Mouse (Mus musculus) thymus, postnatal 14 days (tissue): ENCODE data around the gene Trpc6.

Experiments used
- DNase-seq: peaks from one replicate; pipeline ENCODE4 v3.0.0; 2021

Trpc6 gene

DNA sequence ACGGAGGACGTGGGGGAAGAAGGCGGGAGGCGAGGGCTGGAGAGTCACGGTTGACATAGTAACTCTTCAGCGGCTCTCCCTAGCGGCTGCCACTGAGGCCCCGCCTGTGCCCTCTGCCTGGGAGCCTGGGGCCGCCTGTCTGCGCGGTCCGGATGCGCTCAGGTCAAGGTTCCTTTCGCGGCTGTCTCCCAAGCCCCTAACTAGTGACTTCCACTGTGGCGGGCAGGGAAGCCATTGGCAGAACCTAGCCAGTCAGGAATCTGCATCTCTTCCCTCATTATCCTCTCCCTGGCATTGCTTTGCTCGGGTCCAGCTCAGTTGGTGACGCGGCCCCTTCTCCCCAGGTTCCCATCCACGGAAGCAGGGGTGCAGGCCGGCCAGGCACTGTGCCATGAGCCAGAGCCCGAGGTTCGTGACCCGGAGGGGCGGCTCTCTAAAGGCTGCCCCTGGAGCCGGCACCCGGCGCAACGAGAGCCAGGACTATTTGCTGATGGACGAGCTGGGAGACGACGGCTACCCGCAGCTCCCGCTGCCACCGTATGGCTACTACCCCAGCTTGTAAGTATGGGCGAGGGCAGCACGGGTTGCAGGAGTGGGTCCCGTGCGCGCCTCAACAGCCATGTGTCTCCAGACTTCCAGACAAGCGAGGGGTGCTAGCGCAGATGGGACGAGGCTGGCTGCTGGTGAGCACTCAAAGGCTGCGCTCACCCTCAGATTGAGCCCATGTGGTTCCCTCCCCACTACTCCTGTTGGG lies at the start of gene Trpc6:
Trpc6 (plus strand) TSS at position 102 of the 754 bp plus-strand sequence.
- no peak for DNase-seq

DNA sequence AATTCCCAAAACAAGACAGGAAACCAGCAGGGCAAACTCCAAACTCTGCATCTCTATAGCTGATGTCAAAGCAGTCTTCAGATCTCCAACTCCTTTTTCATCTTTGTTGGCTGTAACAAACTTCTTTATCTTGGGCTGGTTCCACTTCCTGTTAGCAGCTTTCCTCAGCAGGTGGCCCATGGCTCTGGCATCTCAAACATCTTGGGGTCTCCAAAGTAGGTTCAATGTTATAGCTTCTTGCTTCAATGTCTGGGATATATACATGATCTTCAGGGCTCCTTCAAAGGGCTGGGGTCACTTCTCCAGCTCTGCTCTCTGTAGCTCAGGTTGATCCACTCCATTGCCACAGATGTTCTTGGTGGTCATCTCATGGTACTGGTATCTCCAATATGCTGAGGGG lies 23.0 kb upstream of the Trpc6 start:
- DNase-seq: no peak

DNA sequence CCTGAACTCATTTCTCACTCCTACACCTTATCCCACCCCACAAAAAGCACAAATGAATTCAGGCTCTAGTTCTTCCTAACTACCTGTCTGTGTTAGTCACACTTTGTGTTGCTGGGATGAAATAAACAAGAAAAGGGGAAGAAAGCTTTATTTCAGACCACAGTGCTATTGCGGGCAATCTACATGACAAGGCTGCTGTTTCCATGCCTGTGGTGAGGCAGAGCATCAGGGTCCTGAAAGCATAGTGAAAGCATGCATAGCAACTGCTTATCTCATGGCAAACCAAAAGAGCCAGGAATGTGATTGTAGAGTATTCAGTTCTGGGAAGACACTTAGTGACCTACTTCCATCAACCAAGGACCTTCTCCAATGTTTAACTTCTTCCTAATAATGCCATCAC lies 10.3 kb upstream of the Trpc6 start:
- DNase-seq: no peak

DNA sequence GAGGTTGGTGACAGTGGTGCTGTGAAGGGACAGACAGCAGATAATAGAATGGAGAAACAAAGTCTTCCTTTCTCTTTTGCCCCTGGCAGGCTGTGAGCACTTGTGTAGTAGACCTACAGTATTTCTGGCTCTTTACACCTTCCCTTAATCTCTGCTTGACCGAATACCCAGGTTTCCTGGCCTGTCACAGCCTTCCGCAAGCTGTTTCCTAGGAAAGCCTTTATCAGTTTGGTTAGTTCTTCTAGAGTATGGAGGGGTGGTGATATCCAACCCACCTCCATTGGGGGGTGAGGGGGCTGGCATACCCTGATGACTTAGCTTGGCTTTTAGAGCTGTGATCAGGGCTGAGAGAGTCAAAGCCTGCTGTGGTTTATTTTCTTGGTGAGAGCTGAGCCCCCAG lies 1.3 kb downstream of the Trpc6 start:
- no peak for DNase-seq

DNA sequence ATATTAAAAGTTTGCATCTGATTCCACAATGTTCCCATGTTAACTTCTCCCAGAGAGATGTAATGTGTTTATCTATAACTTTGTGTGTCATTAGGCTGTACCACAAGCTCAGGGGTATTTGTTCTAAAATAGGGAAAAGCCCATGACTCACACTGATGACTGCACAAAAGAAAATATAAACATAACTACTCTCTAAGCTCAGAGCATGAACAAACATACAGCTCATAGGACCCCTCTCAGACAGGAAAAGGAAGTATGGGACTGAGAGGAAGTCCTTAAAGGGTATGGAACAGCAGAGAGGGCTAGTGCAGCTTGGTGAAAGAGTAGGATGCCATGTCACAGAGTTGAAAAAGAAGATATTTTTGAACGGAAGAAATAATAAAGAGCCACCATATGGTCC lies 14.6 kb downstream of the Trpc6 start:
- DNase-seq: no peak

DNA sequence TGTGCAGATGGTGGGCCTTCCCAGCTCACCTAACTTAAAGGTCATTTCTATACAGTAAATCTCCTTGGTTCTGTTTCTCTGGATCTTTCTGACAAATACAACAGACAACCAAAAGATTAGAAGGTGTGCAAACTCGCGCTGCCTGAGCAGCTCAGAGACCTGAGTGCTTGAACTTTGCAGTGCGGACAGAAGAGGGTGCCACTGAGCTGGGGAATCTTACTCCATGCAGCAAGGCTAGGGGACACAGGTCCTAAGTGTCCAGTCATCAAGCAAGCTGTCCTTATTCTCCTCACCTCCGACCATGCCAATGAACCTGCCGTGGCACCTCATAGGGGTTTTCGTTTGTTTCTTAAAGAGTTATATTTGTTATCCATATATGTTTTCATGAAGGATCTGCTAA lies 48.7 kb downstream of the Trpc6 start:
- DNase-seq: no peak

DNA sequence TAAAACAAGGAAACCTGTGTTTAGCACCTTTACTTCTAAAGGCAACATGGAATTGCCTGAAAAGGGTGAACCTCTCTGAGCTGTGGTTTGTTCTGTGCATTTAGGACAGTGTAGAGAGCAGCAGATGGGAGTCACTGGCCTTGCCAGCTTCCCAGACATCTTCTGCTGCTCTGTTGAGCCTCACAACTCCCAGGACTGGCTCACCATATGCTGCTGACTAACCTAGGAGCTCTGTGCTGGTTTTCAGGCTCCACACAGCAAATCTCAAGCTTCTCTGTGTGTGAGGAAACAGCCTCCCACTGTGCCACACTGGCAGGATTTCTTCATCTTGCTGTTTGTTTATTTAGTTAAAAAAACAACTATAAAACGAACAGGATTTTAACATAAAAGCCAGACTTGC lies 53.1 kb downstream of the Trpc6 start:
- no peak for DNase-seq

DNA sequence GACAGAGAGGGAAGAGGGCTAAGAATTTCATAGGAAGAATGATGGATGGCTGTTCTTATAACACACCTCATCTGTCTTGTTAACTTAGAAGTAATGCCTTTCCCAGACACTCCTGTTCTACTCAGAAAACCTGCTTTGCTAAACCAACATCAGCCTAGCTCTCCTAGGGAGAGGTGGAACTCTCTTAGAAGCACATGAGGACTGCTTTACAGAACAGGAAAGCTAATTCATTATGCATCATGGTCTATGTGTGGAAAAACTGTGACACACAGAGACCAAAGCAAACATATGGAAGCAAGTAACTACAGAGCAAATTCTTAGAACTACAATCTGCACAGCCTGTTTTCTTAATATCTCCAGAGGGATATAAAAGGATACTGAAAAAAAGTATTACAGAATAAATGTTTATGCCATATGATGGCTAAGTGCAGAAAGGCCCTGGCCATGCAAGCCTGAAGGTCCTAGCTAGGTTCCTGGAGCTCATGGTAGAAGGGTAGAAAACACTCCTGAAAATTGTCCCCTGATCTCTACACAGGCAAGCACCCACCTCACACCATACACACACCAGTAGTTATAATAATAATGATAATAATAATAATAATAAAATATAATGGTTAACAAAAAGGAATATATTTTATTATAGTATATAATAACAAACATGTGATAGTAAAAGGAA lies 63.0 kb downstream of the Trpc6 start:
- DNase-seq: no peak

DNA sequence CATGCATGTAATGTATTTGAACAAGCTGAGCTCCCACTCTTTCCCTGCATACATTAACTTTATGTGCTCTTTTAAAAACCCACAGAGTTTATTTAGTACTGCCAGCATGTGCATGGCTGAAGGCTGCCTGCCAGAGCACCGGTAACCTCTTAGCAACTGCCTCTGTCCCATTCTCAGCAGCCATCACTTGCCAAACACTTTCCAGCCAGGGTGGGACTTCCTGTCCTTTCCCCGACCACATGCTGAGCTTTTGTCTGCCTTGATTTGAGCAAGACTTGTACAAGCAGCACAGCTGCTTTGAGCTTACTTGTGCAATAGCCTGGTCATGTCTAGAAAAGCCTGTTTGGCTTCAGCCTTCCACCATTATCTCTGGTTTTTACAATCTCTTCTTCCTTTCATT lies 90.4 kb downstream of the Trpc6 start:
- DNase-seq: no peak

DNA sequence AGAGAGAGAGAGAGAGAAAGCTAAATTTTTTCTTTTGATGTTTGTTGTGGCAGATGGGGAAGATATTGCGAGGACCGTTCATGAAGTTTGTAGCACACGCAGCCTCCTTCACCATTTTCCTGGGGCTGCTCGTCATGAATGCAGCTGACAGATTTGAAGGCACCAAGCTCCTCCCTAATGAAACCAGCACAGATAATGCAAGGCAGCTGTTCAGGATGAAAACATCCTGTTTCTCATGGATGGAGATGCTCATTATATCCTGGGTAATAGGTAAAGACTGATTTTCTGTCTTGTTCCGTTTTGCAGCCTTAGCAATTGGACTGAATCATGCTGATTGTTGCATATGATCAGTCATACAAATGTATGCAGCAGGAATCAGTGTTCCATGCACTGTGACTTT lies 99.5 kb downstream of the Trpc6 start:
- no peak for DNase-seq

DNA sequence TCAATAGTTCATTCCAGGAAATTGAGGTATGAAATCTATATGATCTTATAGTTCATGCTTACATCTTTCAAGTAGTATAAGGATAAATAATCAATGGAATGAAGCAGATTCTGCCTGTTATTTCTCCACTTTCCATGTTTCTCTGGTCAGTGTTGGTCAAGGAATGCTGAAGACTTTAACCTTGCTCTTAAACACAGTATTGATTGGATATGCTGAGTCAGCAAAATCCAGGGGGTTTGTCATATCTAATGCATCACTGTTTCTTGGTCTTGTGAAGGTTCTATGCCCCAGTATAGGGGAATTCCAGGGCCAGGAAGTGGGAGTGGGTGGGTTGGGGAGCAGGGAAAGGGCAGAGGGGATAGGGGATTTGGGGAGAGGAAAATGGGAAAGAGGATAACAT lies 111.4 kb downstream of the Trpc6 start:
- DNase-seq: no peak

DNA sequence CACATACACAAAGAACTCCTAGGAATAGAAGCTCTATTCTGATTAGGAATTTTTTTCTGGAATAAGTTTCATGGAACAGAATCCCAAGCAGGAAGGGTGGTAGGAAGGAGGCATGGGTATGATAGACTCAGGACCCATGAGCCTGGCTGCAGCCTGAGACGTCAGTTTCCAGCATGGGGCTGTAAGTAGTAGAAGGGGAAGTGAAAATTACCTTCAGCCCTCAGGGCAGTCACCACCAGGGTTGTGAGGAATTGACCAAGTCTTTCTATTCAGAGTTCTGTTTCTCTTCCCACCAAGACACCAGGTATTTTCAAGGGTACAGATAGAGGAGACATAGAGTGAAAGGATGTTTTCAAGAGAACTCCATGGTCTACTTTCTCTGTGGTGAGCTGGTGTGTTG lies 129.0 kb downstream of the Trpc6 start:
- DNase-seq: no peak

DNA sequence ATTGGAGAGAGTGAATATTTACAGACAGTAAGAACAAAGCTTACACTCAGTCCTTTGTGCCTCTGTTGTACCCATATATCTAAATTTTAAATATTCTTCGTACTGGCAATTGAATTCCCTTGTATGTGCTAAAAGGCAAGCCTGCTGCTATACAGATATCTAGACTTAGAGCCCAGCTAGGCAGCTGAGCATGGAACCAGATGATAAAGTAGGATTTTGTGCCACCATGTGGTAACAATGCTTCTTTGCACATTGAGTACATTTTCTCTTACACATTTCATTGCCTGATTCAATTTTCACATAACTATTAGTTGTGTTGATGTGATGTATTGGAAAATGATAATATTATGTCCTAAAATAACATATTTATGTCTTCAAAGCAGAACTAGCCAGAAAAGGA lies 132.7 kb downstream of the Trpc6 start:
- no peak for DNase-seq

DNA sequence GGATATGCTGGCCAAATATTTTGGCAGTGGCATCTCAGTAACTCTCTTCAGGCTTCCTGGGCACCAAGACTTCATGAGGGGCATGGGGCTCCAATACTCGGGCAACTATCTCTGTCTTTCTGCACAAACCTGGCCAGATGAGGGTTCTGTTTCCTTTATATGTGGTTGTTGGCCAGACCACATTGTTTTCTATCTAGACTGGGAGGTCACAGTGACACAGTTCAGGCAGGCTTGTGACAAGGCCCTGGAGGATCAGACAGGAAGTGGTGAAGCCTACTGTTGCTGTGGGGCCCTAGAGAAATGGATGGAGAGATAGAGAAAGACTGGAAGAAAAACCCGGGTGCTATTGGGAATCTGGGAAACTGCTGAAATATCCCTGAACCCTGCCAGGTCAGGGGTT lies 149.2 kb downstream of the Trpc6 start:
- no peak for DNase-seq

DNA sequence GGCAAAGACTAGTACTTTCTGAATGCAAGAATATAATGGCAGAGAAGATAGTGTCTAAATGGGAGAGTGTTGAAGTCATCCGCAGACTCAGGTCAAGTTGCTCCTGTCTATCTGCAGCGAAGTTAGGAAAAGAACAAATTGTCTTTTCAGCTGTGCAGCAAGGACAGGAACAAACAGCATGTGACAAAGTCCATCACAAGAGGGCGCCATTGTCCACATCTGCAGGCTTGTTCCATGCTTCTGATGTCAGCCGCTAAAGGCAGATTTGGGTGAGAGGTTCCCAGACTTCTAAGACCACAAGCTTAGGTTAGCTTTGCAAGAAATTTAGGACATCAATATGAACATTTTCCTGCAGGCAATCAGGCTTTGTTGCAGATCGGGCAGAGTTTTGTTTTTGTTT lies 156.7 kb downstream of the Trpc6 start:
- DNase-seq: peak; percentile 34

DNA sequence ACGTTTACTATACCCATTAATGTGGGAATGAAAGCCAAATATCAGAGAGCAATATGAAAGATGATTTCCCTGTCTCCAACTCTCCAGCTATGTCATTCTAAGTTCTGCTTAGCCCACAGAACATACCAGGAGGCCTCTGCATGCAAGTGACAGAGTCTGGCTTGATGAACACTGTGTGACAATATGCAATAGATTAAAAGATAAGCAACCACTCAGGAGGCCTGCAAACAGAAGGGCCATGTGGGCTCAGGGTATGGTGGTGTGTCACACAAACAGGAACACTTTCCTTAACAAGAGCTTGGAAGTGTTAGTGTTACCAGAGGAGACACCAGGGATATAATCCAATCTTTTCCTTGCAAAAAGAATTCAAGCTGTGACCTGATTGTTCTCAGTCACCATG lies 159.6 kb downstream of the Trpc6 start:
- DNase-seq: no peak

DNA sequence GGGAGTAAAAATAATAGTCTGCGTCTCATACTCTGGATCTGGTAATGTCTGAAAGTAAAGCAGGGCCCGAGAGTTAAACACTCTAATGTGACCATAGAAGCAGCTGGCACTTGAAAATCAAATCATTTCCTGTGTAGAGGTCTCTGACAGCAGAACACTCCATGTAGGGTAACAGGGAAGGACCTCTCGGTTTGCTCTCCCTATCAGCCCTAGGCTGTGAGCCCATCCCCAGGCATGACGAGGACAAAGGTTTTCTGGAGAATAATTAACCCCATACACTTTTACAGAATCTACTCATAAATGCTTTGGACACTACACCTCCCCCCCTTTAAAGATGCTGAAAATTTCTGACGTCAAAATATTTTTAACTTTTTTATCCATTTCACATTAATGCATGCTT lies 160.0 kb downstream of the Trpc6 start:
- no peak for DNase-seq

DNA sequence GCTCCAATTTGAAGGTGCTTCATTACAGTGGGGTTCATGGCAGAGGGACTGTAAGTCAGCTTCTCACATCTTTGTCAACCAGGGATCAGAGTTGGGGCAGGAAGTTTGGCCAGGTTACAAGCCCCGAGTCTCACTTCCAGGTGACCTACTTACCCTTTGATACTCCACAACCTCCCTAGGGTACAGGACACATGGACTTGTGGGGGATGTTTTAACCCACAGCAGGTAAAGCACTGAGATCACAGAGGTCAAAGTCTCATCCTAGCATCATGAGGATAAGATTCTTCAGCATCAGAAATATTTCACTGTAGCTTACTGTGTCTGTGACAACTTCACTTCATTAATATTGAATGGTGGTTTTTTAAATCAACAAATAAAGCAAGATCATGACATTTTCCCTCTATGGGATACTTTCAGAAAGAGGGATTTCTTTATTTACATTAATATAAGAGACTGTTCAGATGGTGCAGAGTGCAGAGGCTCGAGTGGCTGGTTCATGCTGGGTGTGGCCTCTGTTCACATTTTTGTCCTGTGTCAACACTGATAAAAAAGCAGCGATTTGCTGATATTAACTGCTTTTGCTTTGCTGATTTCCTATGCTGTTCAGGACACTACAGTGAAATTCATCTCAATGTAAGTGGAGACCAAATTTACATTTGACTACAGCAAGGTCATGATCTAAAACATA lies 166.3 kb downstream of the Trpc6 start:
- DNase-seq: no peak

DNA sequence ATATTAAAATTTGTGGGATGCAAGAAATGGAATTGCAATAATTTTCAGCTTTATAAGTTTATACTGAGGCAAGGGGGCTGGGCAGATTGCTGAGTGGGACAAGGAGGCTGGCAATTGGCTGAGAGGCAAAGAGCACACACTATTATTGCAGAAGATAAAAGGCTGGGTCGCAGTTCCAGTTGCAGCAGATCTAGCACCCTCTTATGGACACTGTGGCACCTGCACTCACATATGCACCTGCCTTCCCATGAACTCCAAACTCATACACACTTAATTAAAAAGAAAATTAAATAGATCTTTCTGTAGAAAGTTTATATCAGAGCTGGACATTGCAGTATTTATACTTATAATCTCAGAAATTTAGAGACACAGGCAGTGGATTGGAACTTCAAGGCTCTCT lies 175.1 kb downstream of the Trpc6 start:
- no peak for DNase-seq

DNA sequence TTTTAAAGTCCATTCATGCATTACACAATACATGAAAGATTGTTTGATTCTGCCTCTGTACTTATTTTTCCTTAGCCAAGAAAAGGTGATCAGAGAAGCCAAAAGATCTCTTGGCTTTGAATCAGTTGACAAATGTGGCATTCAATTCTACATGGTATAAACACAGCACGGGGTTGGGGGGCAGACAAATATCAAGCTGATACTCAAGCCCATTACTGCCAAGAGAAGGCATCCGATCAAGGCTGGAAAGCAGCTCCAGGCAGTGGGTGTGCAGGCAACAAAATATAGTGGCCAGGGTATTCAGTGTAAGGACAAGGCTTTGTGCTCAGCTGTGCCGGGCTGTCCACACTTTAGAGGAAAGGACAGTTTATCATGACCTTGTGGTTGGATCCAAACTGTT lies 185.1 kb downstream of the Trpc6 start:
- DNase-seq: no peak
